Mouse (Mus musculus): ENCODE measurements at regions not wholly inside any gene's neighbourhood (a gene's known extent, or its start where the extent isn't known, plus 50 kb on each side); places are given as distances from the start of the nearest gene placed in this dataset.

DNA sequence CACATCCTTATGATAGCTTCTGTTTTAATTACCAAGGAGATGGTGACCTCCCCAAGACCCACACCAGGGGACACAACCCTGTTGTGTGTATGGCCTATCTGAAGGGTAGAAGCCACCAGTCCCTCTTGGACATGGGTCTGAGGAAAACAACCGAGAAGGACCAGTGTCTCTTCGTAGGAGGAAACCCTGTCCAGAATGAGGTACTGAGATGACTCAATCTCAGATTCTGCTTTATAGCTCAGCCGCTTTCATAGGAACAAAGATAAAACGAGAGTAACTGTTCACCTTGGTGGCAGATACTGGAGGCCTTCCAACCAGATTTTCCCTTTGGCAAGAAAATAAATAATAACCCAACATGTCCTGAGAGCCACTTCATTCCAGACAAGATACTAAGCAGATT, 100.7 kb downstream of the Lmo4 start:
- no peak for TF ChIP-seq EP300 (IDR thresholded peaks at IDR 0.05; ENCODE audit: insufficient read depth, low read depth, low read length)
- TF ChIP-seq POLR2A (IDR thresholded peaks at IDR 0.05; ENCODE audit: insufficient read depth, low read length): no peak
- no peak for TF ChIP-seq CTCF (IDR thresholded peaks at IDR 0.05; ENCODE audit: low read depth, low read length)
- Histone ChIP-seq H3K4me1 (ENCODE audit: control insufficient read depth, insufficient read depth, low read length) (no peaks in the 10 kb centered on the region), H3K27me3 (ENCODE audit: control insufficient read depth, insufficient read depth, low read length, poor library complexity, severe bottlenecking) (no peaks in the 10 kb centered on the region)

DNA sequence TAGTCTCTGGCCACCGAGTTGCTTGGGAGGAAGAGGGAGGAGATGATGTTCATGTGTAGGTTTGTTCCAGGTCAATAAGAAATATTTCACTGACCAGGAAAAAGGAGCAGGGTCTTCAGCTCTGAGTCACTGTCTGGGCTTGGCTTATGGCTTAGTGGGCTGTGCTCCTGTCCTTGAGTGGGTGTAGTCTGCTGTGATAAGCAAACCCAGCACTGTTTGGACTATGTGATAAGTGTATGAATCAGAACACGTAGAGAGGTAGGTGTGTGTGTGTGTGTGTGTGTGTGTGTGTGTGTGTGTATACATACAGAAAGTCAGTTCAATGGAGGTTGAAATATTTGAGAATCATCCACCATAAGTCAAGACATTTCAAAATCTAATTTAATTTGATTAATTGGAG, 105.6 kb downstream of the Lmo4 start:
- Histone ChIP-seq H3K9me3 (replicated peaks; ENCODE audit: control insufficient read depth, insufficient read depth, low read length, poor library complexity, severe bottlenecking) (no peaks in the 10 kb centered on the region), H3K4me3 (ENCODE audit: low read depth, low read length) (no peak overlapping the region), H3K36me3 (ENCODE audit: control insufficient read depth, insufficient read depth, low read length, poor library complexity, severe bottlenecking) (no peaks in the 10 kb centered on the region), H3K9ac (ENCODE audit: low read depth, poor library complexity, severe bottlenecking) (no peak overlapping the region), H3K27ac (ENCODE audit: insufficient read depth, low read length) (no peak overlapping the region), H3K4me1 (ENCODE audit: control insufficient read depth, insufficient read depth, low read length) (no peaks in the 10 kb centered on the region), H3K27me3 (ENCODE audit: control insufficient read depth, insufficient read depth, low read length, poor library complexity, severe bottlenecking) (no peaks in the 10 kb centered on the region)
- TF ChIP-seq EP300 (IDR thresholded peaks at IDR 0.05; ENCODE audit: insufficient read depth, low read depth, low read length) (no peak), CTCF (IDR thresholded peaks at IDR 0.05; ENCODE audit: low read depth, low read length) (no peak), POLR2A (IDR thresholded peaks at IDR 0.05; ENCODE audit: insufficient read depth, low read length) (no peak)

More for the DNA sequence above, 100.7 kb downstream of the Lmo4 start:
- H3K4me3 ChIP-seq (ENCODE audit: low read depth, low read length): no peak overlapping the region
- no peaks in the 10 kb centered on the region for H3K36me3 ChIP-seq (ENCODE audit: control insufficient read depth, insufficient read depth, low read length, poor library complexity, severe bottlenecking)
- no peaks in the 10 kb centered on the region for H3K9me3 ChIP-seq (replicated peaks; ENCODE audit: control insufficient read depth, insufficient read depth, low read length, poor library complexity, severe bottlenecking)
- H3K27ac ChIP-seq (ENCODE audit: insufficient read depth, low read length): no peak overlapping the region
- no peak overlapping the region for H3K9ac ChIP-seq (ENCODE audit: low read depth, poor library complexity, severe bottlenecking)

DNA sequence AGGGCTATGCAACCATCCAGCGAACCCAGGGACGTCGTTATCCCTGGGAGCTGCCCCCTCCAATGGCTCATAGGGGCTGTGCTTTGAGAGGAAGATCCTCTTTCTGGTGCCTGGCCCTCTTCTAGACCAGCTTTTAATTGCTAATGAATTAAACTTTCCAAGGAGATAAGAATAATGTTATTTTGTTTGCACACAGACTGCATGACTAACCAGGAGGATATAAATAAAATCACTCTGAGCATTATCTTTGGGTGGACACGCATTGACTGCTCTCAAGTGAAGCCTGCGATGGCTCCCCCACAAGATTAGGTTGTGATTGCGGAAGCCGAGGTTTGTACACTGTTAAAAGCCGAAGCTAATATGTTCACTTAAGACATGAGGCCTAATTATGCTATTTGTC, 106.3 kb downstream of the Lmo4 start:
- TF ChIP-seq POLR2A (IDR thresholded peaks at IDR 0.05; ENCODE audit: insufficient read depth, low read length) (no peak), CTCF (IDR thresholded peaks at IDR 0.05; ENCODE audit: low read depth, low read length) (no peak), EP300 (IDR thresholded peaks at IDR 0.05; ENCODE audit: insufficient read depth, low read depth, low read length) (no peak)
- Histone ChIP-seq H3K9me3 (replicated peaks; ENCODE audit: control insufficient read depth, insufficient read depth, low read length, poor library complexity, severe bottlenecking) (no peaks in the 10 kb centered on the region), H3K27ac (ENCODE audit: insufficient read depth, low read length) (no peak overlapping the region), H3K36me3 (ENCODE audit: control insufficient read depth, insufficient read depth, low read length, poor library complexity, severe bottlenecking) (no peaks in the 10 kb centered on the region), H3K4me3 (ENCODE audit: low read depth, low read length) (no peak overlapping the region), H3K27me3 (ENCODE audit: control insufficient read depth, insufficient read depth, low read length, poor library complexity, severe bottlenecking) (no peaks in the 10 kb centered on the region), H3K9ac (ENCODE audit: low read depth, poor library complexity, severe bottlenecking) (no peak overlapping the region), H3K4me1 (ENCODE audit: control insufficient read depth, insufficient read depth, low read length) (no peaks in the 10 kb centered on the region)

DNA sequence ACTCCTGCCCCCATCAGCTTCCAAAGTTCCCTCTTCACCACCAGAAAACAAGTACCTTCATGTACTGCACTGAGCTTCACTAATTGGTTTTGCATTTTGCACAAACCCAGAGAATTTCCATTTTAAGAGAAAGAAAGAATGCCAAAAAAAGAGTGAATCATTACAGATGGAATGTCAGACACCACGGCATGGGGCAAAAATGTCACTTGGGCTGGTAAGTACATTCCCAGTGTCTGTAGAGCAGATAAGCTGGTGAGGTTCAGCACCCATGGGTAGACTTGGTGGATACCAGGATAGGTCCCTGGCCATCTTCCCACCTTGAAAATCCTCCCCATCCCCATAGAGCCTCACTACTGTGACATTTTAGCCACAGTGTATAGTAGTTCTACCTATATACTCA, 113.8 kb downstream of the Lmo4 start:
- no peaks in the 10 kb centered on the region for H3K9me3 ChIP-seq (replicated peaks; ENCODE audit: control insufficient read depth, insufficient read depth, low read length, poor library complexity, severe bottlenecking)
- no peaks in the 10 kb centered on the region for H3K4me1 ChIP-seq (ENCODE audit: control insufficient read depth, insufficient read depth, low read length)
- no peaks in the 10 kb centered on the region for H3K36me3 ChIP-seq (ENCODE audit: control insufficient read depth, insufficient read depth, low read length, poor library complexity, severe bottlenecking)
- H3K27me3 ChIP-seq (ENCODE audit: control insufficient read depth, insufficient read depth, low read length, poor library complexity, severe bottlenecking): no peaks in the 10 kb centered on the region
- no peak overlapping the region for H3K9ac ChIP-seq (ENCODE audit: low read depth, poor library complexity, severe bottlenecking)
- H3K4me3 ChIP-seq (ENCODE audit: low read depth, low read length): no peak overlapping the region
- TF ChIP-seq CTCF (IDR thresholded peaks at IDR 0.05; ENCODE audit: low read depth, low read length) (no peak), EP300 (IDR thresholded peaks at IDR 0.05; ENCODE audit: insufficient read depth, low read depth, low read length) (no peak), POLR2A (IDR thresholded peaks at IDR 0.05; ENCODE audit: insufficient read depth, low read length) (no peak)
- no peak overlapping the region for H3K27ac ChIP-seq (ENCODE audit: insufficient read depth, low read length)

DNA sequence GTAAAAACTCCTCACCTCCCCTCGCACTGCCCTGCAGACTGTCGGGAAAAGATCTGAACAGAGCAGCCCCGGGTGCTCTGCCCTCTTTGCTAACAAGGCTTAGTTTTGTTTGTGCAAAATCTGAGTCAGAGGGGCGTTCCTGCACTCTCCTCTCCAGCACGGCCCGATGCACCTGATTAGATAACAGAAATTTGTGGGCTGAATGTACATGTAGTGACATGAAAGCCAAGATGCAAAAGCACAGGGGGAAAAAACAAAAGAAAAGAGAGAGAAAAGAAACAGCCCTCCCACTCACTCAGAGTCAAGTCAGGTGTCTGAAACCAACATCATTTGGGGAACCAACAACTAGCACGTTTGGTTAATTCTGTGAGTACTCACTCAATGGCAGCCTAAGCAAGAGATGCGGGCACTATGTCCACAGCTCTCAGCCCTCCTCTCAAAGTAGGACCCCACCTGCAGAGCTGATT, 115.2 kb downstream of the Lmo4 start:
- Histone ChIP-seq H3K36me3 (ENCODE audit: control insufficient read depth, insufficient read depth, low read length, poor library complexity, severe bottlenecking) (no peaks in the 10 kb centered on the region), H3K27ac (ENCODE audit: insufficient read depth, low read length) (no peak overlapping the region), H3K9me3 (replicated peaks; ENCODE audit: control insufficient read depth, insufficient read depth, low read length, poor library complexity, severe bottlenecking) (no peaks in the 10 kb centered on the region), H3K4me3 (ENCODE audit: low read depth, low read length) (no peak overlapping the region), H3K4me1 (ENCODE audit: control insufficient read depth, insufficient read depth, low read length) (no peaks in the 10 kb centered on the region), H3K27me3 (ENCODE audit: control insufficient read depth, insufficient read depth, low read length, poor library complexity, severe bottlenecking) (no peaks in the 10 kb centered on the region), H3K9ac (ENCODE audit: low read depth, poor library complexity, severe bottlenecking) (no peak overlapping the region)
- TF ChIP-seq POLR2A (IDR thresholded peaks at IDR 0.05; ENCODE audit: insufficient read depth, low read length) (no peak), EP300 (IDR thresholded peaks at IDR 0.05; ENCODE audit: insufficient read depth, low read depth, low read length) (no peak), CTCF (IDR thresholded peaks at IDR 0.05; ENCODE audit: low read depth, low read length) (no peak)

DNA sequence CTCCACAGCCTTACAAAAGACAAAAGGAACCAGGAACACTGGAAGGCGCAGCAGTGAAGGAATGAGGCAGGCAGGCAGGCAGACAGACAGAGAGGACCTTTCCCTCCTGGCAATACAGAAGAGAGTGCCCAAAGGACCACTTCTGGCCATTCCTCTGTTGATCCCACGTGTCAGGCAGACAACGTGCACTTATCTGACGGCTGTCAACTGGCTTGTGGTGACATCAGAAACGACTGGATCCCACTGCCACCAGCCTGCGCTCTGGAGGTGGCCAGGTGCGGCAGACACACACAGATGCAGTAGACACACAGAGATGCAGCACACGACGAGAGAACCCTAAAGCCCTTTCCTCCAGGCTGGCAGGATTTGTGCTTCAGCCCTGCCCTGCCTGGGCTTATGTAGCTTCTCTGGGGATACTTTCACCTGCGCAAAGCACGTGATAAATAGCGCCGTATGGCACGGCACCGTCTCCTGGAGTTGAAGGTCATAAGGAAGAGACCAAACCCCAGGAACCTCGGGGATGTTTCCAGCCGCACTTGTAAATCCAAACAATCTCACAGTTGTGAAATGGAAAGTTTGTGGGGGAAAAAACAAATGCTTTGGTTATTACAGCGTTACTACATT, 116.6 kb downstream of the Lmo4 start:
- H3K4me3 ChIP-seq (ENCODE audit: low read depth, low read length): no peak overlapping the region
- no peaks in the 10 kb centered on the region for H3K27me3 ChIP-seq (ENCODE audit: control insufficient read depth, insufficient read depth, low read length, poor library complexity, severe bottlenecking)
- no peaks in the 10 kb centered on the region for H3K9me3 ChIP-seq (replicated peaks; ENCODE audit: control insufficient read depth, insufficient read depth, low read length, poor library complexity, severe bottlenecking)
- no peak overlapping the region for H3K9ac ChIP-seq (ENCODE audit: low read depth, poor library complexity, severe bottlenecking)
- H3K36me3 ChIP-seq (ENCODE audit: control insufficient read depth, insufficient read depth, low read length, poor library complexity, severe bottlenecking): no peaks in the 10 kb centered on the region
- H3K27ac ChIP-seq (ENCODE audit: insufficient read depth, low read length): no peak overlapping the region
- TF ChIP-seq POLR2A (IDR thresholded peaks at IDR 0.05; ENCODE audit: insufficient read depth, low read length) (no peak), EP300 (IDR thresholded peaks at IDR 0.05; ENCODE audit: insufficient read depth, low read depth, low read length) (no peak), CTCF (IDR thresholded peaks at IDR 0.05; ENCODE audit: low read depth, low read length) (no peak)
- H3K4me1 ChIP-seq (ENCODE audit: control insufficient read depth, insufficient read depth, low read length): no peaks in the 10 kb centered on the region
